Mouse (Mus musculus) adipocyte (in vitro differentiated cells): ENCODE data around the gene Ascl5.

Source experiments
- DNase-seq: peaks from one replicate; pipeline ENCODE4 v3.0.0-alpha.2; 2016; ENCODE audit warnings: low spot score

Gene Ascl5

DNA sequence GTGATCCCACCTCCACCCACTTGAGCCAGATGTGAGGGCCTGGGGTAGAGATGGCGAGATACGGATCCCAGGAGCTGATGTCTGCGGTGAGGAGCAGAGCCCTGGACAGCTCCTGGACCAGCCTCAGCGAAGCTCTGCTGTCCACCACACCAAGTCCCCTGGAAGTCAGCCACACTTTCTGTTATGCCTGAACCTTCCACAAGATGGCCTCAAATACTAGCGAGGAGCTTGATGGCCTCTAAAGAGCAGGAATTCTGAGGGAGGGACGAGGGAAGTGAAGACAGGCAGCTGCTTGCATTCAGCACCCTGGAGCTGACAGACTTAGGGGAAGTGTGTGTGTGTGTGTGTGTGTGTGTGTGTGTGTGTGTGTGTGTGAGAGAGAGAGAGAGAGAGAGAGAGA is 861 bp downstream of the Ascl5 start:
- peak; percentile 73 for DNase-seq

- no peak for DNase-seq
These were observed 1.9 kb downstream of the Ascl5 start, which contains the start of gene Cacna1s for GRCm38 (mm10) chr1:136052547-136052946. Gene Cacna1s (plus strand): TSS chr1:136052750.

GRCm38 (mm10) chr1:136055771-136056170 is 5.2 kb downstream of the Ascl5 start:
- DNase-seq, result no peak

- no peak for DNase-seq
These were observed 8.0 kb downstream of the Ascl5 start for GRCm38 (mm10) chr1:136058594-136058993.

DNA sequence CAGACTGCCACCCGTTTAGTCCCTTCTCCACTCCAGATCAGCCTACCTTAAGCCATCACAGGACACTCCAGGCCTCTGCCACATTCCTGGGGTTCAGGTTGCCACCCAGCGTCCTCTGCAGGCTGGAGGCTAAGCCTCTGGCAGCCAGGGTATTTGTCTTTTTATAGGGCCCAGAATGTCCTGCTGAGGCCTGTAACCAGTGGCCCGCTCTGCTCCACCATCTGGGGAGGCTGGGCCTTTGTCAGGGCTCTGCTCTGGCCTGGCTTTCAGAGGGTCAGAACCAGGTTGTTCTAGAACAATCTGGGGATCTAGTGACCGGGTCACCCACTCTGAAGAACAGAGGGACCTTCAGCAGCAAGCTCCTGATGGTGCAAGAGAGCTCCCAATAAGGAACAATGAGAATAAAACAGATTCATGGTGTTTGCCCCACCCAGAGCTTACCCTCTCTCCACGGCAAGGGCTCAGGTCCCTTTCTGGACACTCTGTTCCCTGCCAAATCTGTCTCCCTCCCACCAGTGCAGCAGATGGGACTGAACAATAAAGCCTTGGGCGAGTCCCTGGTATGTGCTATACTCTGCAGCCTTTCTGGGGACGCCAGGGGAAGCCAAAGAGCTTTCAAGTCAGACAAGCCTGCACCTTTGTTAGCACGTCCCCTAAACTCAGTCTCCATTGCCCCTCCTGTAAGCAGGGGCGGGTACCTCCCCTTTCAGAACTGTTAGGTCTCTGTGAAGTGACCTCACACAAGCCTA is 10.6 kb downstream of the Ascl5 start:
- no peak for DNase-seq

DNA sequence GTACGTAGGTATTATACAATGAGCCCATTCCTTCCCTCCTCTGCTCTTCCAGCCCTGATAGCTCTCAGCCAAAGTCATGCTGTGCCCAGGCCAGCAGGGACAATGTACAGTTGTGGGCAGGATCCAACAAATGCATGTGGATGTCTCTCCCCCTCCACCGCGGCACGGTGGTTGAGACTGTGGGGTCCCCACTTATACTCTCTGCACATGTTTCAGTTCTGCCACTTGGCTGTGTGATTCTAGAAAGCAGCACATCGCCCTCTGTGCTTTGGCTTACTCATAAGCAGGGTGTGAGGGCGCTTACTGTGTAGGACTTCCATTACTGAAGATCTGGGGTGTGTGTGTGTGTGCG is 11.2 kb downstream of the Ascl5 start:
- no peak for DNase-seq

DNA sequence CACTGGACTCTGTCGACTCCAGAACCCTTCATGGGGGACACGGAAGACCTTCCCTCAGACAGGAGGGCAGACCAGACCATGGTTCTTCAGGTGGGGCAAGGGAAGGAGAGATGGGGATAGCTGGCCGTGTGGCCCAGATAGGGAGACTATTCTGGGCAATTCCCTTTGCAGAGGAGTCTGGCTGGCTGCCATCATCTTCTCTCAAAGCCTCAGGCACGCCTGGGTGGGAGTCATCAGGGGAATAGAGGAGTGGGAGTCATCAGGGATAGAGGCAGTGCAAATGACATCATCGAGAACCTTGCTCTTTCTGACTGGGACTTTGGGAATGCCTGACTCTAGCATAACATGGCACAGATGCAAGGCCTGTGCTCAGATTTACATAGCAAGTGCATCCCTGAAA is 13.4 kb downstream of the Ascl5 start:
- DNase-seq, result no peak

- DNase-seq, result no peak
These were observed 16.0 kb downstream of the Ascl5 start for GRCm38 (mm10) chr1:136066621-136067020.

- DNase-seq, result no peak
These were observed 17.0 kb downstream of the Ascl5 start for GRCm38 (mm10) chr1:136067579-136067978.

GRCm38 (mm10) chr1:136076086-136076485 is 25.5 kb downstream of the Ascl5 start:
- peak; percentile 41 for DNase-seq

GRCm38 (mm10) chr1:136077656-136078055 is 27.1 kb downstream of the Ascl5 start:
- DNase-seq, result no peak

DNA sequence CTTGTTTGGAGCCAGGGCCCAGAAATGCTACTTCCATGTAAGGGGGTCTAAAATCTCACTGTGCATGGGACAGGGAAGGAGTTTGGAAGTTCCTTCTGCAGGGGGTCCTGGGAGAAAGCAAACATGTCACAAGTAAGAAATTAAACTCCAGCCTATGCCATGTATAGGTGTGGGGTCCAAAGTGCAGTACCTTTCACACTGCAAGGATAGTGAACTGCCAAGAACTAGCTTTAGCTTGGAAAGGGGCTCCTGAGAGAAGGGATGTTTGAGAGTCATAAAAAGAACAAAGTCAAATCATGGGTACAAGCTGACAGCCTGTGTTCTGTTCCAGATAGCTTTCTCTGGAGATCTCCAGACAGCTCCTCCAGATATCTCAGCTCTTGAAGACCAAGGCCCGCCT is 30.6 kb downstream of the Ascl5 start:
- no peak for DNase-seq

GRCm38 (mm10) chr1:136085988-136086685 is 35.5 kb downstream of the Ascl5 start:
- DNase-seq, result no peak

GRCm38 (mm10) chr1:136089368-136090165 is 39.0 kb downstream of the Ascl5 start:
- DNase-seq, result no peak

- no peak for DNase-seq
These were observed 43.1 kb downstream of the Ascl5 start for GRCm38 (mm10) chr1:136093726-136094125.

- DNase-seq, result no peak
These were observed 44.2 kb downstream of the Ascl5 start for GRCm38 (mm10) chr1:136094807-136095206.
